Comparison of ENCODE assay signal across 16 mouse cellular contexts in genomic region chr8:127666606-127667005, GRCm38 (mm10).
A peak's percentile ranks its signal among the peaks of the same experiment; 100 is the strongest.
DNase-seq lines count a peak whose midpoint lies in the region; ATAC-seq and TF ChIP-seq lines count a peak whose summit lies in the region.
"Had no signal": no experiment of that assay in that cellular context is flagged by ENCODE, and none has a peak within 500 bp of the region (broad histone marks: within the 10 kb centered on the region; RNA-seq: fewer than 3 reads in every experiment).

No protein-coding gene starts in this region.

- peak; percentile 39 for DNase-seq in liver, adult 2 months (ENCODE audit: extremely low read depth, low read depth, low spot score)
- no peak for DNase-seq in liver, embryonic 11.5 days (ENCODE audit: low spot score)
- DNase-seq in embryonic facial prominence, embryonic 10.5 days (ENCODE audit: low spot score), result peak; percentile 17
- peak; percentile 27 to 30 for DNase-seq in heart, postnatal 14 days
- DNase-seq in testis, postnatal 14 days (ENCODE audit: low spot score), result peak; percentile 9
- DNase-seq in layer of hippocampus, adult 18-20 months (ENCODE audit: low spot score in 2 of 2), result no peak
- DNase-seq: cerebellum, adult 8-10 months; forebrain, postnatal 0 days; liver, postnatal 0 days; right cerebral cortex, adult 18-20 months; thymus, postnatal 36 days had no signal

- WGBS in liver, adult 2 months, result 15% methylated on average over 2 of the region's 2 CpGs
- WGBS in liver, embryonic 11.5 days, result 34% methylated on average over 2 of the region's 2 CpGs
- WGBS in embryonic facial prominence, embryonic 10.5 days, result 43% methylated on average over 2 of the region's 2 CpGs
- 82% methylated on average over 2 of the region's 2 CpGs for WGBS in forebrain, embryonic 13.5 days

- no peak overlapping the region for H3K9ac ChIP-seq in liver, adult 2 months (ENCODE audit: low read depth, low read length)
- no peak overlapping the region for H3K9ac ChIP-seq in liver, embryonic 11.5 days (ENCODE audit: low read depth, low read length)
- H3K9ac ChIP-seq in forebrain, embryonic 13.5 days, result no peak overlapping the region
- H3K9ac ChIP-seq: embryonic facial prominence, embryonic 15.5 days; forebrain, postnatal 0 days; liver, postnatal 0 days had no signal

- no peaks in the 10 kb centered on the region for H3K79me2 ChIP-seq in liver, adult 2 months (ENCODE audit: control insufficient read depth, insufficient read depth, low read length)

- H3K36me3 ChIP-seq in liver, adult 2 months (ENCODE audit: control insufficient read depth, insufficient read depth, low read length), result no peaks in the 10 kb centered on the region
- H3K36me3 ChIP-seq in liver, embryonic 11.5 days (ENCODE audit: control insufficient read depth, insufficient read depth, low read length), result no peaks in the 10 kb centered on the region
- H3K36me3 ChIP-seq in embryonic facial prominence, embryonic 10.5 days (replicated peaks), result no peaks in the 10 kb centered on the region
- H3K36me3 ChIP-seq in forebrain, embryonic 13.5 days (ENCODE audit: poor library complexity, severe bottlenecking), result no peaks in the 10 kb centered on the region
- H3K36me3 ChIP-seq: embryonic facial prominence, embryonic 15.5 days; midbrain, embryonic 10.5 days had no signal

- no peaks in the 10 kb centered on the region for H3K9me3 ChIP-seq in liver, embryonic 11.5 days (ENCODE audit: control insufficient read depth, low read length)
- H3K9me3 ChIP-seq in embryonic facial prominence, embryonic 10.5 days, result no peaks in the 10 kb centered on the region
- no peaks in the 10 kb centered on the region for H3K9me3 ChIP-seq in forebrain, embryonic 13.5 days (replicated peaks)
- H3K9me3 ChIP-seq: embryonic facial prominence, embryonic 15.5 days; midbrain, embryonic 10.5 days had no signal

- TF ChIP-seq POLR2A in liver, adult 2 months (IDR thresholded peaks at IDR 0.05; ENCODE audit: extremely low read depth, insufficient read depth, low read length), result no peak

- H3K27ac ChIP-seq in liver, adult 2 months (replicated peaks; ENCODE audit: insufficient read depth, low read depth, low read length), result no peak overlapping the region
- H3K27ac ChIP-seq in liver, embryonic 11.5 days (ENCODE audit: low read depth, low read length), result no peak overlapping the region
- peak overlapping the region; percentile 8; the same call in 1 of the 2 replicates for H3K27ac ChIP-seq in embryonic facial prominence, embryonic 10.5 days (replicated peaks)
- H3K27ac ChIP-seq in forebrain, embryonic 13.5 days, result no peak overlapping the region
- H3K27ac ChIP-seq: embryonic facial prominence, embryonic 15.5 days; midbrain, embryonic 10.5 days had no signal

- no peak for TF ChIP-seq CTCF in liver, adult 2 months (IDR thresholded peaks at IDR 0.05; ENCODE audit: low read depth, low read length)

- no peaks in the 10 kb centered on the region for H3K27me3 ChIP-seq in liver, adult 2 months (ENCODE audit: control insufficient read depth, insufficient read depth, low read length)
- no peaks in the 10 kb centered on the region for H3K27me3 ChIP-seq in liver, embryonic 11.5 days (replicated peaks; ENCODE audit: control insufficient read depth, insufficient read depth, low read length)
- no peaks in the 10 kb centered on the region for H3K27me3 ChIP-seq in embryonic facial prominence, embryonic 10.5 days (replicated peaks; ENCODE audit: low read depth, poor library complexity, severe bottlenecking)
- H3K27me3 ChIP-seq in forebrain, embryonic 13.5 days, result no peaks in the 10 kb centered on the region
- H3K27me3 ChIP-seq: CH12.LX; embryonic facial prominence, embryonic 15.5 days had no signal

- H3K4me3 ChIP-seq in liver, adult 2 months (ENCODE audit: insufficient read depth, low read depth, low read length), result no peak overlapping the region
- H3K4me3 ChIP-seq in liver, embryonic 11.5 days (ENCODE audit: low read depth, low read length), result no peak overlapping the region
- H3K4me3 ChIP-seq in embryonic facial prominence, embryonic 10.5 days, result no peak overlapping the region
- H3K4me3 ChIP-seq in forebrain, embryonic 13.5 days, result no peak overlapping the region
- H3K4me3 ChIP-seq: embryonic facial prominence, embryonic 15.5 days; midbrain, embryonic 10.5 days had no signal

- no peaks in the 10 kb centered on the region for H3K4me1 ChIP-seq in liver, adult 2 months (ENCODE audit: control insufficient read depth, insufficient read depth, low read length)
- H3K4me1 ChIP-seq in liver, embryonic 11.5 days (replicated peaks; ENCODE audit: control insufficient read depth, insufficient read depth, low read length), result no peaks in the 10 kb centered on the region
- H3K4me1 ChIP-seq in embryonic facial prominence, embryonic 10.5 days, result peaks cover 10% of the 10 kb centered on the region
- H3K4me1 ChIP-seq in forebrain, embryonic 13.5 days, result no peaks in the 10 kb centered on the region
- H3K4me1 ChIP-seq: embryonic facial prominence, embryonic 15.5 days; midbrain, embryonic 10.5 days had no signal

- intact Hi-C loops in heart, postnatal 14 days (cut with DNase I), result no loop called here

- no peak overlapping the region for H3K4me2 ChIP-seq in liver, embryonic 11.5 days
- H3K4me2 ChIP-seq in forebrain, embryonic 13.5 days, result no peak overlapping the region
- H3K4me2 ChIP-seq: embryonic facial prominence, embryonic 15.5 days had no signal

- ATAC-seq in liver, embryonic 11.5 days (replicated peaks; ENCODE audit: low FRiP score), result no peak
- no peak for ATAC-seq in forebrain, embryonic 13.5 days
- ATAC-seq: forebrain, postnatal 0 days; intestine, postnatal 0 days; liver, postnatal 0 days had no signal

Comparison
In these comparisons a context has a peak if more than half of its experiments do, and no peak if none do; other contexts are left out.
1. DNase-seq: peak in liver, adult 2 months (single experiment), embryonic facial prominence, embryonic 10.5 days (single experiment), heart, postnatal 14 days (2 of 2) and testis, postnatal 14 days (single experiment); none in liver, embryonic 11.5 days (single experiment) and layer of hippocampus, adult 18-20 months (0 of 2).